Mouse (Mus musculus) cortical plate, adult 2 months (tissue): ENCODE data around the gene Parp1. TPM values are rescaled to one million over a fixed set of nuclear protein-coding genes. Genes with fewer than 3 reads are reported as not detected.
"Not testable (repeated sequence)": the region's sequence is repeated elsewhere in the genome, so short reads cannot be mapped to it uniquely, and the experiment has no call there.

Source experiments
- H3K27ac ChIP-seq: fragments of 200-500 bp; 2 replicates; pipeline ENCODE4 v1.5.1; 2012; ENCODE audit warnings: low read length, control low read depth, inconsistent platforms; ENCODE audit not compliant: insufficient read depth
- H3K4me1 ChIP-seq: fragments of 200-500 bp; 2 replicates; pipeline ENCODE4 v1.6.1; 2011; ENCODE audit warnings: low read length; ENCODE audit not compliant: control insufficient read depth, insufficient read depth
- H3K4me3 ChIP-seq: fragments of 200-500 bp; 2 replicates; pipeline ENCODE4 v1.5.1; 2011; ENCODE audit warnings: mild to moderate bottlenecking, low read length, control low read depth; ENCODE audit not compliant: insufficient read depth
- CTCF ChIP-seq: fragments of 200-500 bp; IDR thresholded peaks from 2 replicates; pipeline ENCODE4 v1.5.1; 2011; ENCODE audit warnings: mild to moderate bottlenecking, control low read depth, low read length; ENCODE audit not compliant: insufficient read depth; ENCODE audit errors: extremely low read depth
- POLR2A ChIP-seq: fragments of 200-500 bp; IDR thresholded peaks from 2 replicates; pipeline ENCODE4 v1.6.1; 2011; ENCODE audit warnings: mild to moderate bottlenecking, low read length, control low read depth; ENCODE audit not compliant: insufficient read depth; ENCODE audit errors: extremely low read depth
- polyA plus RNA-seq: library from polyadenylated mRNA; depleted of rRNA; stranded (reverse); fragments of >200 nt; gene quantifications from 2 replicates; pipeline ENCODE4 v1.2.3, GENCODE M21; 2012

Gene Parp1
- polyA plus RNA-seq, 1 experiment, result 55.9 TPM

- H3K27ac ChIP-seq, result no peak overlapping the region
- H3K4me3 ChIP-seq, result no peak overlapping the region
- TF ChIP-seq CTCF, result no peak
- no peak for TF ChIP-seq POLR2A
- peaks cover 21% of the 10 kb centered on the region for H3K4me1 ChIP-seq
These were observed 3.4 kb downstream of the Parp1 start for GRCm38 (mm10) chr1:180572154-180572553.

- Histone ChIP-seq H3K4me1 (peaks cover 13% of the 10 kb centered on the region), H3K27ac (no peak overlapping the region), H3K4me3 (no peak overlapping the region)
- TF ChIP-seq POLR2A, result no peak
- no peak for TF ChIP-seq CTCF
These were observed 7.8 kb downstream of the Parp1 start for GRCm38 (mm10) chr1:180576524-180576923.

- no peak overlapping the region for H3K27ac ChIP-seq
- TF ChIP-seq CTCF (no peak), POLR2A (no peak)
- H3K4me1 ChIP-seq, result peaks cover 8% of the 10 kb centered on the region; the same call in 1 of the 2 replicates
- H3K4me3 ChIP-seq, result no peak overlapping the region
These were observed 9.1 kb downstream of the Parp1 start for GRCm38 (mm10) chr1:180577837-180578236.

GRCm38 (mm10) chr1:180587792-180588442 is 19.2 kb downstream of the Parp1 start:
- no peak overlapping the region for H3K4me3 ChIP-seq
- H3K27ac ChIP-seq, result no peak overlapping the region
- no peaks in the 10 kb centered on the region for H3K4me1 ChIP-seq
- TF ChIP-seq CTCF (no peak), POLR2A (no peak)

DNA sequence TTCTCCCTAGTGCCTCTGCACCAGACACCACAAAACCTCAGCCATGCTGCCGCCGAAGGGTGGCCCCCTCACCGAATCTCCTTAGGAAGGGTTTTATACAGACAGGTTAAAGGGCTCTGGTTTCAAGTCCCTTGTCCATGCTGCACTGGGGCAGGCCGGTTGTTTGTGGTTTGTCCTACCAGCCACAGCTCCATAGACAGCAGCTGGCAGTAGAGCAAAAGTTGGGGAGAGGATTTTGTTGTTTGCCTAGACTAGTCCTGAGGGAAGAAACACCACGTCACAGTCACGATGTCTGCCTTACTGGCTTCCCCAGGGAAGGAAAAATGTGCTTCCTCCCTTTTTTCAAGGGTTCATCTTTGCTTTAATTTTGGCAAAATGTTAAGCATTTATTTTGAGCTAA is 31.9 kb downstream of the Parp1 start:
- Histone ChIP-seq H3K4me3 (no peak overlapping the region), H3K27ac (no peak overlapping the region), H3K4me1 (peaks cover 6% of the 10 kb centered on the region; the same call in 1 of the 2 replicates)
- TF ChIP-seq POLR2A (no peak), CTCF (no peak)

DNA sequence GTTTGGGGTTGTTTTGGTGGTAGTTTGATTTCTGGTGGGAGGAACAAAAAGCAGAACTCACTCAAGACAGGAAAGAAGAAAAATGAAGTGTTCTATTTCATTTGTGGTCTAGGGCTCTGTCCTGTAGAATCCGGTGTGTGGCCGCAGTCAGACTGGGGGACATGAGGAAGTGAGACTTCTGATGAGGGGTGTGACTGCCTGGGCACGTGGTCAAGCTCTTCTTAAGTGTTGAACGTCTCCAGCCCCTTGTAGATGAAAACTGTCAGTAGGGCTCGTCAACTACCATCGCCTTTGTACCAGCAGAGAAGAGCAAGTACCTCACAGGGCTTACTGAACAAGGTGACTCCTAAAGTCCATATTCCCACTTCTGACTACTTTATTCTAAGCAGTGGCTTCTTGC is 33.1 kb downstream of the Parp1 start:
- Histone ChIP-seq H3K27ac (no peak overlapping the region), H3K4me1 (peaks cover 6% of the 10 kb centered on the region; the same call in 1 of the 2 replicates), H3K4me3 (no peak overlapping the region)
- no peak for TF ChIP-seq CTCF
- TF ChIP-seq POLR2A, result no peak

DNA sequence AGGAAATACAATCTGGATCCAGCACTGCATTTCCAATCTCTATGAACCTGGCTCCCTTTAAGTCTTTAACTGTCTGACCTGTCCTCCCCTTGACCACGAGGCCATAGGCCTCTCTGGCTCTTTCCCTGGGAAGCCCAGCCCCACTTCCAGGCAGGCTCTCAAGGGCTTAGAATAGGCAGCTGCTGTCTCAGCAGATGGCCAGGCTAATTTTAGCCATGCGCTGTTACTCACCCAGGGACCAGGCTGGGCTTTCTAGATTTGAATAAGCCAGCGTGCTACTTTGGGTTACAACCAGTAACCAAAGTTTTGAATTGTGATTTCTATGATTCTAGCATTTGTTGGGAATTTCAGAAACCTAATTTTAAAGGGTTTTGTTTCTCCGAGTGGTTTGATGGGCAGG is 35.9 kb downstream of the Parp1 start:
- peak overlapping the region; percentile 48; the same call in 1 of the 2 replicates for H3K27ac ChIP-seq

GRCm38 (mm10) chr1:180606106-180606505 is 37.4 kb downstream of the Parp1 start:
- Histone ChIP-seq H3K4me1 (peaks cover 6% of the 10 kb centered on the region; the same call in 1 of the 2 replicates), H3K27ac (no peak overlapping the region), H3K4me3 (no peak overlapping the region)
- TF ChIP-seq CTCF, result no peak
- TF ChIP-seq POLR2A, result no peak

More for the DNA sequence above, 35.9 kb downstream of the Parp1 start:
- H3K4me1 ChIP-seq, result peaks cover 6% of the 10 kb centered on the region; the same call in 1 of the 2 replicates
- H3K4me3 ChIP-seq, result no peak overlapping the region
- no peak for TF ChIP-seq CTCF
- no peak for TF ChIP-seq POLR2A

GRCm38 (mm10) chr1:180606796-180607577 is 38.3 kb downstream of the Parp1 start:
- H3K4me1 ChIP-seq, result peaks cover 6% of the 10 kb centered on the region; the same call in 1 of the 2 replicates
- H3K27ac ChIP-seq, result no peak overlapping the region
- TF ChIP-seq POLR2A (no peak), CTCF (no peak)
- no peak overlapping the region for H3K4me3 ChIP-seq

DNA sequence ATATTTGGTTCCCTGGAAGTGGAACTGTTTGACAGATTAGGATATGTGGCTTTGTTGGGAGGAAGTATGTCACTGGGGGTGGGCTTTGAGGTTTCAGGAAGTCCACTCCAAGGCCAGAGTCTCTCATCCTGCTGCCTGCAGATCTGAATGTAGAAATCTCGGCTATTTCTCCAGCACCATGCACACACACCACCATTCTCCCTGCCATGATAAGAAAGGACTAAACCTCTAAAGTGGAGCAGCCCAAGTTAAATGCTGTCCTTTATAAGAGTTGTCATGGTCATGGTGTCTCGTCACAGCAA is 38.8 kb downstream of the Parp1 start:
- no peak for TF ChIP-seq POLR2A
- no peak for TF ChIP-seq CTCF
- Histone ChIP-seq H3K4me1 (peaks cover 6% of the 10 kb centered on the region; the same call in 1 of the 2 replicates), H3K4me3 (no peak overlapping the region), H3K27ac (no peak overlapping the region)

- H3K4me1 ChIP-seq, H3K27ac ChIP-seq: not testable (repeated sequence)
These were observed 43.1 kb downstream of the Parp1 start for GRCm38 (mm10) chr1:180611842-180612241.

More at GRCm38 (mm10) chr1:180611842-180612241, 43.1 kb downstream of the Parp1 start:
- H3K4me3 ChIP-seq, result not testable (repeated sequence)
